22 mouse cellular contexts compared by ENCODE assay signal in genomic region chr3:155055231-155055916, GRCm38 (mm10). TPM values are rescaled to one million over a fixed set of nuclear protein-coding genes. Genes with fewer than 3 reads are reported as not detected.
DNase-seq lines count a peak whose midpoint lies in the region; ATAC-seq lines count a peak whose summit lies in the region.
"Had no signal": no experiment of that assay in that cellular context is flagged by ENCODE, and none has a peak within 500 bp of the region (broad histone marks: within the 10 kb centered on the region; RNA-seq: fewer than 3 reads in every experiment).

Gene Tnni3k, minus strand, starts transcription at chr3:155055407.

- 29% methylated on average over 6 of the region's 6 CpGs for WGBS in heart, embryonic 13.5 days
- 87% methylated on average over 6 of the region's 6 CpGs for WGBS in midbrain, embryonic 10.5 days

- H3K27ac ChIP-seq in heart, embryonic 13.5 days (replicated peaks) = peak within 1 kb of the TSS; percentile 95
- no peak within 1 kb of the TSS for H3K27ac ChIP-seq in midbrain, embryonic 10.5 days (replicated peaks)
- H3K27ac ChIP-seq: embryonic facial prominence, embryonic 12.5 days; forebrain, embryonic 15.5 days; left cerebral cortex, adult 2 months had no signal

- H3K27me3 ChIP-seq in heart, embryonic 13.5 days (replicated peaks) = no peaks in the 10 kb centered on the region
- no peaks in the 10 kb centered on the region for H3K27me3 ChIP-seq in midbrain, embryonic 10.5 days (ENCODE audit: low read depth, poor library complexity, severe bottlenecking)
- H3K27me3 ChIP-seq: embryonic facial prominence, embryonic 12.5 days; forebrain, embryonic 15.5 days had no signal

- peaks cover 19% of the 10 kb centered on the region for H3K4me1 ChIP-seq in heart, embryonic 13.5 days
- no peaks in the 10 kb centered on the region for H3K4me1 ChIP-seq in midbrain, embryonic 10.5 days
- H3K4me1 ChIP-seq: embryonic facial prominence, embryonic 12.5 days; forebrain, embryonic 15.5 days had no signal

- no peaks in the 10 kb centered on the region for H3K9me3 ChIP-seq in heart, embryonic 13.5 days
- no peaks in the 10 kb centered on the region for H3K9me3 ChIP-seq in midbrain, embryonic 10.5 days (replicated peaks)
- H3K9me3 ChIP-seq: embryonic facial prominence, embryonic 12.5 days; forebrain, embryonic 15.5 days had no signal

- H3K4me3 ChIP-seq in heart, embryonic 13.5 days = peak within 1 kb of the TSS; percentile 54
- H3K4me3 ChIP-seq in midbrain, embryonic 10.5 days = no peak within 1 kb of the TSS
- H3K4me3 ChIP-seq: embryonic facial prominence, embryonic 12.5 days; forebrain, embryonic 15.5 days; left cerebral cortex, adult 2 months had no signal

- peak within 1 kb of the TSS; percentile 69 for H3K4me2 ChIP-seq in heart, embryonic 13.5 days
- H3K4me2 ChIP-seq: embryonic facial prominence, embryonic 12.5 days; forebrain, embryonic 15.5 days had no signal

- intact Hi-C loops in heart, postnatal 25 days (cut with DNase I) = no loop called here
- intact Hi-C loops in gastrocnemius, postnatal 36 days (cut with DNase I) = no loop called here

- peak within 1 kb of the TSS; percentile 81 for H3K9ac ChIP-seq in heart, embryonic 13.5 days
- H3K9ac ChIP-seq: embryonic facial prominence, embryonic 12.5 days; forebrain, embryonic 15.5 days; liver, postnatal 0 days had no signal

- peak; percentile 67; the same call in 1 of the 2 replicates for ATAC-seq in heart, embryonic 13.5 days (ENCODE audit: extremely low read depth, insufficient number of reproducible peaks, low FRiP score, low TSS enrichment)
- ATAC-seq: forebrain, embryonic 15.5 days; liver, postnatal 0 days had no signal

- H3K36me3 ChIP-seq in heart, embryonic 13.5 days = peaks cover 2% of the 10 kb centered on the region; the same call in 1 of the 2 replicates
- H3K36me3 ChIP-seq in midbrain, embryonic 10.5 days = no peaks in the 10 kb centered on the region
- H3K36me3 ChIP-seq: embryonic facial prominence, embryonic 12.5 days; forebrain, embryonic 15.5 days had no signal

- DNase-seq in Muller cell, postnatal 12 days (ENCODE audit: inconsistent ontology term) = peak; percentile 27
- peak; percentile 35 to 55 for DNase-seq in heart, adult 18-20 months
- no peak for DNase-seq in heart, postnatal 25 days (ENCODE audit: low spot score)
- no peak for DNase-seq in adrenal gland, postnatal 25 days
- DNase-seq in midbrain, embryonic 10.5 days (ENCODE audit: low spot score) = no peak
- no peak for DNase-seq in layer of hippocampus, postnatal 36 days
- no peak for DNase-seq in gastrocnemius, postnatal 36 days
- DNase-seq: adrenal gland, adult 2 months; cerebellum, adult 9-11 months; gastrocnemius, postnatal 14 days; kidney, adult 2 months; kidney, postnatal 14 days; left cerebral cortex, postnatal 4 days; liver; liver, postnatal 0 days; thymus, postnatal 14 days had no signal

RNA-seq across cellular contexts. Expression of gene Tnni3k, which starts in this region (rescaled TPM):
- 10 to 100 TPM; 79.9 to 80.7 TPM for total RNA-seq in heart, adult 18-20 months (2021)
- polyA plus RNA-seq in heart, embryonic 13.5 days (2015; fragmentation: Nextera tagmentation; extraction: Ambion mirVana) = 47.6 and 50.0 TPM in 2 replicates
- 10 to 100 TPM; 79.9 to 81.6 TPM for total RNA-seq in heart, postnatal 25 days (2021)
- not detected in 2 replicates for total RNA-seq in adrenal gland, postnatal 25 days (2021)
- 0.05 TPM in 1 of 2 replicates, not detected in the other for polyA plus RNA-seq in midbrain, embryonic 10.5 days (2016; fragmentation: Nextera tagmentation; extraction: Ambion mirVana)
- under 1 TPM; 0.12 to 0.18 TPM for total RNA-seq in layer of hippocampus, postnatal 36 days (2021)
- total RNA-seq in gastrocnemius, postnatal 36 days (2021) = not detected
- total RNA-seq: adrenal gland, adult 2 months; gastrocnemius, postnatal 14 days; left cerebral cortex, postnatal 4 days; megakaryocyte-erythroid progenitor cell, adult 5-6 weeks; midbrain, postnatal 0 days had no signal
- polyA plus RNA-seq: adrenal gland, adult 2 months; liver, postnatal 0 days; midbrain, postnatal 0 days had no signal

Comparison
In these comparisons a context has a peak if more than half of its experiments do, and no peak if none do; other contexts are left out.
1. RNA of gene Tnni3k (total RNA-seq): 79.9 to 81.6 TPM in heart, postnatal 25 days and 79.9 to 80.7 TPM in heart, adult 18-20 months; 0.12 to 0.18 TPM in layer of hippocampus, postnatal 36 days, not detected in gastrocnemius, postnatal 36 days and not detected in adrenal gland, postnatal 25 days; every median in the first group is over 10 times any median in the second.
2. RNA of gene Tnni3k (polyA plus RNA-seq): 47.6 to 50.0 TPM in heart, embryonic 13.5 days; 0.05 TPM in midbrain, embryonic 10.5 days; every median in the first group is over 10 times any median in the second.
3. DNase-seq: peak in Muller cell, postnatal 12 days (single experiment) and heart, adult 18-20 months (2 of 2); none in heart, postnatal 25 days (single experiment), adrenal gland, postnatal 25 days (single experiment), midbrain, embryonic 10.5 days (single experiment), layer of hippocampus, postnatal 36 days (0 of 2) and gastrocnemius, postnatal 36 days (0 of 2).